Mouse (Mus musculus) lung, adult 2 months (tissue): Measurements from ENCODE around the gene Tlk1.

Experiments used
- CTCF ChIP-seq: fragments of 200-500 bp; IDR thresholded peaks from 2 replicates; pipeline ENCODE4 v1.5.1; 2011; ENCODE audit warnings: mild to moderate bottlenecking, low read length, control low read depth; ENCODE audit not compliant: insufficient read depth
- POLR2A ChIP-seq: fragments of 200-500 bp; IDR thresholded peaks from 2 replicates; pipeline ENCODE4 v1.6.1; 2011; ENCODE audit warnings: low read depth, mild to moderate bottlenecking, control low read depth, low read length, borderline replicate concordance; ENCODE audit errors: extremely low read depth

DNA sequence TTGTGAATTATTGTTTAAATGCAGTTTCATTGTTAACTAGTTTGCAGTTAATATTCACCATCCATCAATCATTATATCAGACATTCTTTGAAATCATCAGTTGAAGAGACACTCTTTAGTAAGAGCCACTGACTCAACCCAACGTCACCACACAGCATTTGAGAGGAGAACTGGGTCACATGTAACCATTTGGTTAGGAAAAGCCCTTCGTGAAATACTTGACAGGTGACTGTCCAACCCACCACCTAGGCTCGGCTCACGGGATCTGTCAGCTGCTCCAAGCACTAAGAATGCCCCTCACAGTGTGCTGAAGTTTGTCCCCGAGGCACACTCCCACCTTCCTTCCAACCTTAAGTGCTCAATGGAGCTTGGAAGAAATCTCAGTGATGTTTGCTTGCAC, 37.4 kb upstream of the Tlk1 start:
- TF ChIP-seq CTCF (no peak), POLR2A (no peak)
